Mouse (Mus musculus): ENCODE data around the gene Frs3. TPM values are rescaled to one million over a fixed set of nuclear protein-coding genes. Genes with fewer than 3 reads are reported as not detected.

The Frs3 gene
- polyA plus RNA-seq, 1 experiment from 2014 or later = 4.4 TPM

DNA sequence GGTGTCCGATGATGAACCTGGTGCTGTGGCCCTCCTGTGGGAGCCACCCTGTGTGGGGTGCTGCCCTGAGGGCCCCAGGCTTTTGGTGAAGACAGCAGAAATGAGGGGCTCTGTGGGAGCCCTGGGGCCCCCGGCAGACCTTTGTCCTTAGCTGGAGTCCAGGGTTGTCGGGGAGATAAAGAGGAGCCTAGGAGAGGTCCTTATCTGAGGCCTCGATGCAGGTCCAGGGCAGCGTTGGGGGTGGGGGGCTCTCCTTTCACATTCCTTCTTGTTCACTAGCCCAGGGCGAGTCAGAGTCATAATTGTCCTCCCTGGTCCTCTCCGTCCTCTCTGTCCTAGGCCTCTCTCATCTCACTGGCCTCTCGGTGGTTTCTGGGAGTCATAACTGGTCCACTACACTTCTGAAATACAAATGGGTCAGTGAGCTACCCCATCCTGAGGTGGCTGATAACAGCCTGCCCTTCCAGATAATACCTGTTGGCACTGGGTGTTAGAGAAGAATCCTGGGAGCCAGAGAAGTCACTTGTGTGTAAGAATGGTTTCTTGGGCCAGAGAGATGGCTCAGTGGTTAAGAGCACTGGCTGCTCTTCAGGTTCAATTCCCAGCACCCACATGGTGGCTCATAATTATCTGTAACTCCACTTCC lies 64.4 kb downstream of the Frs3 start:
- H3K9ac ChIP-seq = no peak overlapping the region
- ATAC-seq (ENCODE audit: insufficient number of reproducible peaks, low FRiP score, low TSS enrichment, low read depth) = no peak
- H3K9me3 ChIP-seq = no peaks in the 10 kb centered on the region
- H3K27ac ChIP-seq = no peak overlapping the region
- H3K4me3 ChIP-seq = no peak overlapping the region
- H3K4me1 ChIP-seq = peaks cover 11% of the 10 kb centered on the region
- H3K27me3 ChIP-seq = no peaks in the 10 kb centered on the region
- H3K4me2 ChIP-seq = no peak overlapping the region
- 86% methylated on average over 8 of the region's 8 CpGs for WGBS
- H3K36me3 ChIP-seq = 0 out of 2 replicates have a peak, but pooled peaks cover 6% of the 10 kb centered on the region

Other genes with a start within 250 kb of the Frs3 start
- 28.2 and 28.9 TPM in 2 replicates for gene Taf8, start 186.7 kb upstream of the Frs3 start, polyA plus RNA-seq (2015; fragmentation: Nextera tagmentation; extraction: Ambion mirVana)
- 499 and 569 TPM in 2 replicates for gene Ccnd3, start 184.0 kb upstream of the Frs3 start, polyA plus RNA-seq (2015; fragmentation: Nextera tagmentation; extraction: Ambion mirVana)
- 24.1 and 26.3 TPM in 2 replicates for gene Bysl, start 77.5 kb upstream of the Frs3 start, polyA plus RNA-seq (2015; fragmentation: Nextera tagmentation; extraction: Ambion mirVana)
- 48.9 and 53.2 TPM in 2 replicates for gene Med20, start 77.4 kb upstream of the Frs3 start, polyA plus RNA-seq (2015; fragmentation: Nextera tagmentation; extraction: Ambion mirVana)
- 0.99 and 2.4 TPM in 2 replicates for gene Gm20517, start 77.4 kb upstream of the Frs3 start, polyA plus RNA-seq (2015; fragmentation: Nextera tagmentation; extraction: Ambion mirVana)
- gene Usp49, start 58.3 kb upstream of the Frs3 start, polyA plus RNA-seq (2015; fragmentation: Nextera tagmentation; extraction: Ambion mirVana) = 3.0 and 4.0 TPM in 2 replicates
- 386 and 389 TPM in 2 replicates for gene Tomm6, start 644 bp upstream of the Frs3 start, polyA plus RNA-seq (2015; fragmentation: Nextera tagmentation; extraction: Ambion mirVana)
- gene Gm21981, start 5.4 kb downstream of the Frs3 start, polyA plus RNA-seq (2015; fragmentation: Nextera tagmentation; extraction: Ambion mirVana) = 0.13 and 0.41 TPM in 2 replicates
- gene Prickle4, start 5.7 kb downstream of the Frs3 start, polyA plus RNA-seq (2015; fragmentation: Nextera tagmentation; extraction: Ambion mirVana) = 0.27 TPM in 1 of 2 replicates, not detected in the other
- 0.10 and 0.16 TPM in 2 replicates for gene Pgc, start 37.8 kb downstream of the Frs3 start, polyA plus RNA-seq (2015; fragmentation: Nextera tagmentation; extraction: Ambion mirVana)
- gene Tfeb, start 48.0 kb downstream of the Frs3 start, polyA plus RNA-seq (2015; fragmentation: Nextera tagmentation; extraction: Ambion mirVana) = 13.0 and 14.1 TPM in 2 replicates
- gene Mdfi, start 145.7 kb downstream of the Frs3 start, polyA plus RNA-seq (2015; fragmentation: Nextera tagmentation; extraction: Ambion mirVana) = 17.5 and 18.2 TPM in 2 replicates
- gene Foxp4, start 235.6 kb downstream of the Frs3 start, polyA plus RNA-seq (2015; fragmentation: Nextera tagmentation; extraction: Ambion mirVana) = 18.2 and 22.4 TPM in 2 replicates